Mouse (Mus musculus) lung, adult 2 months (tissue): ENCODE measurements around the gene Fam13a.

ENCODE experiments used
- CTCF ChIP-seq: fragments of 200-500 bp; IDR thresholded peaks from 2 replicates; pipeline ENCODE4 v1.5.1; 2011; ENCODE audit warnings: mild to moderate bottlenecking, low read length, control low read depth; ENCODE audit not compliant: insufficient read depth
- POLR2A ChIP-seq: fragments of 200-500 bp; IDR thresholded peaks from 2 replicates; pipeline ENCODE4 v1.6.1; 2011; ENCODE audit warnings: low read depth, mild to moderate bottlenecking, control low read depth, low read length, borderline replicate concordance; ENCODE audit errors: extremely low read depth

DNA sequence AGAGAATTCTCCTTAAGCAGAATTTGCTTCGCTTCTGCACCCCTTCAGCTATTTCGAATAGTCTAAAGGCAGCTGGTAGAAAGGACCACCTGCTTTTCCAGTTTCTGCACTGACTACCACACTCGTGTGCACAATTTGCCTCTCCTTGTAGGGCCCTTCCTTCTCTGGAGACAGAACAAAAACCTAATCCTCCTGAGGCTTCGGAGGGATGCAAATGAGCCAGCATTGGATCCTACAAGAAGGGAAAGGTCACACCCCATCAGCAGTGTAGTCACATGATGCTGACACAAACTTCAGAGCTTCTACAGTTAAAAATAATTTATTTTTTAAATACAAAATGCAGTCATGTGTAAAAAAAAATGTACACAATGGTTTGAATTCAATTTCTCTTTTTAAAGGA, 93.2 kb downstream of the Fam13a start:
- TF ChIP-seq POLR2A: no peak
- TF ChIP-seq CTCF: no peak
